Mouse (Mus musculus) small intestine, adult 2 months (tissue): Measurements from ENCODE around the gene Nfu1.

Source experiments
- CTCF ChIP-seq: fragments of 200-500 bp; IDR thresholded peaks from 2 replicates; pipeline ENCODE4 v1.5.1; 2012; ENCODE audit warnings: low read depth, mild to moderate bottlenecking, control low read depth, inconsistent platforms, low read length, moderate library complexity, mixed read lengths; ENCODE audit not compliant: insufficient replicate concordance, insufficient read length; ENCODE audit errors: extremely low read depth
- POLR2A ChIP-seq: fragments of 200-500 bp; IDR thresholded peaks from 2 replicates; pipeline ENCODE4 v1.6.1; 2012; ENCODE audit warnings: low read depth, mild to moderate bottlenecking, control low read depth, inconsistent platforms, low read length, moderate library complexity

- TF ChIP-seq POLR2A: peak; percentile 75
- no peak for TF ChIP-seq CTCF
These were observed 774 bp downstream of the Nfu1 start for GRCm38 (mm10) chr6:87009692-87010328.
